Mouse (Mus musculus): ENCODE measurements at regions not wholly inside any gene's neighbourhood (a gene's known extent, or its start where the extent isn't known, plus 50 kb on each side); places are given as distances from the start of the nearest gene placed in this dataset.

GRCm38 (mm10) chr12:10572378-10572650, 181.7 kb downstream of the Rdh14 start:
- DNase-seq, result no peak

GRCm38 (mm10) chr12:10573381-10573780, 182.8 kb downstream of the Rdh14 start:
- DNase-seq, result no peak

GRCm38 (mm10) chr12:10582840-10583614, 192.5 kb downstream of the Rdh14 start:
- DNase-seq, result no peak

- no peak for DNase-seq
Measured at GRCm38 (mm10) chr12:10584026-10584425, 193.5 kb downstream of the Rdh14 start.

- DNase-seq, result peak; percentile 44
Measured at GRCm38 (mm10) chr12:10589537-10589936, 199.0 kb downstream of the Rdh14 start.

GRCm38 (mm10) chr12:10597976-10598746, 207.6 kb downstream of the Rdh14 start:
- DNase-seq, result peak; percentile 11

- DNase-seq, result no peak
Measured at GRCm38 (mm10) chr12:10600111-10600510, 209.5 kb downstream of the Rdh14 start.

GRCm38 (mm10) chr12:10618319-10618718, 227.7 kb downstream of the Rdh14 start:
- DNase-seq, result peak; percentile 5

GRCm38 (mm10) chr12:10620541-10620940, 230.0 kb downstream of the Rdh14 start:
- no peak for DNase-seq

- no peak for DNase-seq
Measured at GRCm38 (mm10) chr12:10638591-10638990, 248.0 kb downstream of the Rdh14 start.

GRCm38 (mm10) chr12:10654466-10655184, 264.1 kb downstream of the Rdh14 start:
- peak; percentile 17 for DNase-seq

GRCm38 (mm10) chr12:10655185-10655544, 264.6 kb downstream of the Rdh14 start:
- no peak for DNase-seq

- DNase-seq, result no peak
Measured at GRCm38 (mm10) chr12:10658826-10659225, 268.3 kb downstream of the Rdh14 start.

- no peak for DNase-seq
Measured at GRCm38 (mm10) chr12:10686747-10687146, 296.2 kb downstream of the Rdh14 start.
